Mouse (Mus musculus) 3134 (cell line): ENCODE measurements around the gene Drap1.

ENCODE experiments used
- DNase-seq: peaks from one replicate; pipeline ENCODE4 v3.0.0-alpha.2; 2011; ENCODE audit warnings: low spot score; ENCODE audit not compliant: insufficient read length; ENCODE audit errors: extremely low read depth

Gene Drap1

DNA sequence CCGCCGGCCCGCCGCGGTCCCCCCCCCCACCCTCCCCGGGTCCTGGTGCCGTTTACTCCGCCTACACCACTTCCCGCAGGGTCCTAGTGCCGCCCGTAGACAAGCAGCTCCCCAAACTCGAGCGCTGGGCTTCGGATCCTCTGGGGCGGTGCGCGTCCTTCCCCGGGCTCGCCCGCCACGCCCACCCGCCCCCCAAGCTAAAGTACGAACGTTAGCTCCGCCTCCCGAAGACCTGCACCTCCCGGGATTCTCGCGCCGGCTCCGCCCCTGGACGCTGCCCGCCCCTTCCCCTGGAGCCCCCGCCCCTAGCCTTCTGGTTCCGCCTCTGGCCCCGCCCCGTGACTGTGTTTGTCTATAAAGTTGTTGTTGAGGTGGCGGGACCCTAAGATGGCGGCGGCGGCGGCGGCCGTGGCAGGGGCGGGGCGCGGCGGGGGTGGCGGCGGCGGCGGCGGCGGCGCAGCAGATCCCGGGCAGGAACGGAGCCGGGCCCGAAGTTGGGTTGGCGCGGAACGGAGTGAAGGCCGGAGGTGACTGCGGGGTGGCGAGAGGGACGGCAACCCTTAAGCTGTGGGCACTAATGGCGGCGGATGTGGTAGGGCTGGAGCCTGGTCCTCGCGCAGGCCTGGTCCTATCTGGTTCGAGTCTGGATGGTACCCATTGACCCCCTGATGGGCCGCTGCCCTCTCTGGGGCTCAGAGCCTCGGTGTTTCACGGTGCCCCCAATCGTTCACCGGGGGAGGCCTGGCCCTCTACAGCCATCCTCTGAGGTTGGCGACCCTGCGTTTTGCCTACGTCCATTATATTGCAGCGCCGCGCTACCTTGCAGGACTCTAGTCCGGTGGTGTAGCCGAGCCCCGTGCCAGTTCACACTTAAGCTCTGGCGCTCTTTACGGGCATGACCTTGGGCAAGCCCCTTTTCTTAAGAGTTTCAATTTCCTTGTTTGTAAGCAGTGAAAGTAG lies at the start of gene Drap1, which contains the start of gene AI837181:
Drap1 (minus strand) TSS at position 198 of the 960 bp plus-strand sequence.
AI837181 (plus strand) TSS at position 363 of the 960 bp plus-strand sequence.
- peak; percentile 98 for DNase-seq

DNA sequence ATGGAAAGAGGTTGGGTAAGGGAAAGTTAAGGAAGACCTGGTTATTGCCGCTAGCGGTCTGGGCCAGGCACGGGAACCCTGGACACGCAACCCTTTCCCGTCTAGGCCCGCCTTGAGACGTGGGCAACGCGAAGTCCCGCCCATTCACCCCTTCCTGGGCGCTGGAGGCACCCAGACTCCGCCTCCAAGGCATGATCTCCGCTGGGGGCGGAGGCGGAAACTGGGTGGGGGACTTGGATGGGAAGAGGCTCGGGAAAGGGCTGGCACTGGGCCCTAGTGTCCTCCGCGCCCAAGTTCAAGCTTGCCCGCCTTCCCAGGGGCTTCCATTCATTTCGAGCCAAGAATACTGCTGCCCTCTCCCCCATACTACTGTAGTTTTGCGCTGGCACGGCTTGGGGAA lies 48.9 kb upstream of the Drap1 start, which contains the start of gene Efemp2:
Efemp2 (plus strand) TSS at position 235 of the 400 bp plus-strand sequence.
- DNase-seq, result peak; percentile 93

DNA sequence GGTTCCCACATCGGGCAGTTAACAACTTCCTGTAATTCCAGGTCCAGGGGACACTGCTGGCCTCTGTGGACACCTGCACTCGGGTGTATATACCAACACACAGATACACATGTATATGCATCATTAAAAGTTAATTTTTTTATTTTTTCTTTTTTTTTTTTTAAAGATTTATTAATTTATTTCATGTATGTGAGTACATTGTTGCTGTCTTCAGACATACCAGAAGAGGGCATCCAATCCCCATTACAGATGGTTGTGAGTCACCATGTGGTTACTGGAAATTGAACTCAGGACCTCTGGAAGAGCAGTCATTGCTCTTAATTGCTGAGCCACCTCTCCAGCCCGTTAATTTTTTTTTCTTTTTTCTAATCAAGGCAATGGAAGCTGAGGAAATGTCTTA lies 48.1 kb upstream of the Drap1 start:
- no peak for DNase-seq

DNA sequence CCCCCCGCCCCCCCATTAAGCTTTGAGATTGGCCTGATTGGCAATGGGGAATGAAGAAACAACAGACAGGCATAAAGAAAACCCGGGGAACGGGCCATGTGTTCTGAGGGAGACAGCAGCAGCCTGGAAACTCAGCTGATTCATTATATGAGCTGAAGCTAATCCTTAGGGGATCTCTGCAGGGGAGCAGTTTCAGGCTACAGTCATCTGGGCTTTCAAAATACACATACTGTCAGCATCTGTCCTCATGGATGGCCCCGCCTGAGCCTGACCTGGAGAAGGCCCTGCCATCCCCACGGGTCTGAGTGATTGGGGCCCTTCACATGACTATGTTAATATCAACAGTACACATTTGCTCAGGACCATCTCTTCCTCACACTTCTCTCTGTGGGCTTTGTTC lies 47.1 kb upstream of the Drap1 start:
- DNase-seq, result no peak

GRCm38 (mm10) chr19:5468374-5468773 lies 43.6 kb upstream of the Drap1 start, which contains the start of gene Ctsw:
TSS of gene Ctsw (minus strand) at chr19:5468507.
- no peak for DNase-seq

GRCm38 (mm10) chr19:5466916-5467500 lies 42.2 kb upstream of the Drap1 start:
- no peak for DNase-seq

- no peak for DNase-seq
These were observed 40.3 kb upstream of the Drap1 start for GRCm38 (mm10) chr19:5465037-5465436.

DNA sequence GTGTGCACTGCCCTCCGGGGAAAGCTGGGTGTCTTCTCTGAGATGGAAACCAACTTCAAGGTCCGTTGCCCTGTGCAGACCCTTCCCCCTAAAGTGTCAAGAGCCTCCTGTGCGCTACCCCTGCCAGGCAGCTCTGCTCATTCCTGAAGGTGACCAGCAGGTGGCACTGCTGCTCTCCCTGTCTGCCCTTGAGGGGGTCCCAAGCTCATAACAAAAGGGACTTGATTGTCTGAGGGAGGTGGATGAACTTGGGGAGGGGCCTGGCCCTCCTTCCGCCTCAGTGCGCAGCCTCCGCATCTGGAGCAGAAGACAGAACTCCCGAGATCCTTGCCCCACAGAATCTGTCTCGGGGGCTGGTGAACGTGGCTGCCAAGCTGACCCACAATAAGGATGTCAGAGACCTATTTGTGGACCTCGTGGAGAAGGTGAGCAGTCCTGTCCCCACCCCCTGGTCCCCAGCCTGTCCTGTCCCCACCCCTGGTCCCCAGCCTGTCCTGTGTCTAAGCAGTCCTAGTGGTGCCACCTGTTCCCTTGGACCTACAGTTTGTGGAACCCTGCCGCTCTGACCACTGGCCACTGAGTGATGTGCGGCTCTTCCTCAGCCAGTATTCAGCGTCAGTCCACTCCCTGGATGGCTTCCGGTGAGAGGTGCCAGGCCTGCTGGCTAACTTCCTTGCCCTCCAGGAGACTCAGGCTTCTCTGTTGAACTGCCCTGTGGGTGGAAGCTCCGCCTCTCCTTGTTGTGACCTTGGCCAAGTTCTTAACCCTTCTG lies 39.2 kb upstream of the Drap1 start:
- no peak for DNase-seq

DNA sequence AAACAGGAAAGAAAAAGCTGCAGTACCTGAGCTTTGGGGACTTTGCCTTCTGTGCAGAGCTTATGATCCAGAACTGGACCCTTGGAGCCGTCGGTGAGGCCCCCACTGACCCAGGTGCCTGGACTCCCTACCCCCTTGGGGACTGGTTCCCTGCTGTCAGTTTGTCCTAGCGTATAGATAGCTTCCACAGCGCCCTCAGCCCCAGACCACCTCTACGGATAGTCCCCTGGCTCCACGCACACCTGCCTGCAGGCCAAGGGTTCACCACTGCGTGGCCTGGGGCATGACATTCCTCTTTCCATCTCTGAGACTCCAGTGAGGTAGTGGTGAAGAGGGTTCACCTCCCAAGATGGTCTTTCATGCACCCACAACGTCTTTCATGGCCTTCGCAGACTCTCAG lies 38.4 kb upstream of the Drap1 start:
- DNase-seq, result no peak

GRCm38 (mm10) chr19:5461411-5461810 lies 36.6 kb upstream of the Drap1 start:
- DNase-seq, result no peak

DNA sequence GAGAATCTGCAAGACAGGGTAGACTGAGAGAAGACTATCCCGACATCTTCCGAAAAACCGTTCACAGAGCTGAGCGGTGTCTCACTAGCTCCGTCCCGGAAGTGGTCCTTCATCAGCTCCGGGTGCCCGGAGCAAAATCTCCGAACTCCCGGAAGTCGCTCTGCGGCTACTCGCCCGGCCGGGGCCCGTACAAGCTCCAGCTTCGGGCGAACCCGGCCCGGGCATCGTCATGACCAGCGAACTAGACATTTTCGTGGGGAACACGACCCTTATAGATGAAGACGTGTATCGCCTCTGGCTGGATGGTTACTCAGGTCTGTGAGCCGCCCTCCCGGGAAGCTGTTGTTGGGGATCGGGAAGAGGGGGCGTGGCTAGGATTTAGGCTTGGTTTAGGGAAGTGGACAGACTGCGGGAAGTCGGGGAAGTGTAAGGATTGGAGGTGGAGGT lies 35.7 kb upstream of the Drap1 start, which contains the start of gene Fibp:
Fibp (plus strand) TSS at position 151 of the 447 bp plus-strand sequence.
- DNase-seq, result peak; percentile 91

DNA sequence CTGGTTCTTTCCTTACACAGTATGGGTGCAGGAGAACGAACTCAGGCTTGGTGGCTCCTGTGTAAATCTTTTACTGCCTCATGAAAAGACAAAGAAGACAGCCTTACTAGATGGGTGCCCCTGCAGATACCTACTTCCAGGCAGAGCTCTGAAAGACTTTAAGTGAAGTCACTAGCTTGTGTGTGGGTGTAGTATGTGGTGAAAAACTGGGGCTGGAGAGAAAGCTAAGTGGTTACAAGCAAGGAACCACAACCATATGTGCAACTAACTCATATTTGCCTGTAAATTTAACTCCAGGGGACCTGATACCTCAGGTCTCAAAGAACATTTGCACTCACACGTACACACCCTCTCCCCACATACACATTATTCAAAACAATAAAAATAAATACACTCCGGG lies 35.1 kb upstream of the Drap1 start:
- DNase-seq, result no peak

DNA sequence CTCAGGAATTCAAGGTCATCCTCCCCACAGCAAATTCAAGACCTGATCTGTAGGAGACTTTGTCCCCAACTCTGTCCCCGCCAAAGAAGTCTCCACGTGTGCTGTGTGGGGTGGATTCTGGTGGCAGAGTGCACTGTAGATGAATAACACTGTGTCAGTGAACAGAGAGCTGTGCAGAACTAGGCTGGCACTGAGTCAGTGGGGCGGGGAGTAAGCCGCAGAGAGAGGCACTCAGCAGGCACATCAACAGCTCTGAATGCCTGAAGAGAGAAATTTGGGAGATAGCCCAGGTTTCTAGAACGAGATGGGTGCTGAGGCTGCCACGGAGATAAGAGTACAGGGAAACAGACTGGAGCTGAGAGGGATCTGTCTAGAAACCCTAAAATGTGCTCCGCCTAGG lies 34.2 kb upstream of the Drap1 start:
- no peak for DNase-seq

DNA sequence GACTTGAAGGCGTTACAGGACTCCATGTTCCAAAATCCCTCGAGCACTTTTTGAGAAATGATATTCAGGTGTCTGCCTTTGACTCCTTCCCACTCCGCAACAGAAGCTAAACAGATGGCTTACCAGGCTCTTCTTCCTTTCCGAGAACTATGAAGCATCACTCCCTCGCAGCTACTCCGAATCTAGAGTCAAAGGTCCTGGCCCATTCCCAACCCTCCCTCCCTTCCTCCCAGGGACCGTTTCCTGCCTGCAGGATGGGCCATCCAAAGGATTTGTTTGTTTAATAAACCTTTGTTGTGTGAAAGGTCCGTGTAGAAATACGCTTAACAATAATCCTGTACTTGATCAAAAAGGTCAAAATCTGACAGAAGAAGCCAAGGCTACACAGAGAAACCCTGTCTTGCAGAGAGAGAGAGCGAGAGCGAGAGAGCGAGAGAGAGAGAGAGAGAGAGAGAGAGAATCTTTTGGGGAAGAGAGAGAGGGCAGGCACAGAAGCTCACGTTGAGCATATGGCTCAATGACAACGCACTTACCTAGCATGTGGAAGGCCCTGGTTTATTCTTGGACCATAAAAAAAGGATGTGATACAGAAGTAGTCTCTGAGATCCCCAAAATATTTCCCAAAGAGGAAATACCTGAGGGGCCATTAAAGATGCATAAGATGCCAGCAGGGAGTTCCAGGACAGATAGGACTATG lies 33.1 kb upstream of the Drap1 start, which contains the start of gene Ccdc85b:
Ccdc85b (minus strand) TSS at position 149 of the 697 bp plus-strand sequence.
- no peak for DNase-seq

GRCm38 (mm10) chr19:5456922-5457745 lies 32.4 kb upstream of the Drap1 start:
- DNase-seq, result peak; percentile 91

DNA sequence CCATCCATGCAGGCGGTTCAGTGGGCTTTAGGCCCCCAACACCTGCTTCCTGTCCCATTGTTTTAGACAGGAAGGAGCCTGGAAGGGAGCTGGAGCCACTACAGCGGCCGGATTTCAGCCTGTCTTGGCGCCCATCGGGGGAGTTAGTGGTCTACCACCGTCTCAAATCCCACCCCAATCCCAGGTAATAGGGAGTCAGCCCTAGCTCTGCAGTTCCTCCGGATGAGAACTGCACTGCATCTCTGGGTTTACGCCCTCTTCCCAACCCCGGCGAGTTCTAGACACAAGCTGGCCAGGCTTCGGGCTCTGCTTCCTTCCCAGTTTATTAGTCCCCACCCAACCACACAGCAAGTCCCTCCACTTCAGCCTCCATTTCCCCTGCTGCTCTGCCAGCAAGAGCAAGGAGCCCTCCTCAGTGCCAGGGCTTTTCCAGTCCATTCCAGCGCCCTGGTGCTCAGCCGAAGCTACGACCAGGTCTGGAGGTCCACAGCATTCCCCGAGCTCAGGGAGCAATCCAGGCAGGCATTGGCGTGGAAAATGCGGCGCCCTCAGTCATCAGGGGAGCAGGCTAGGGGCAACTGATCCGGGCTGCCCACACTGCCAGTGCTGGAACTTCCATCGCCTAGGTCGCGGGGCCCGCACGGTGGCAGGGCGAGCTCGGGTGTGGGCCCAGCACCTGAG lies 31.6 kb upstream of the Drap1 start:
- DNase-seq, result no peak

- DNase-seq, result no peak
These were observed 30.8 kb upstream of the Drap1 start for GRCm38 (mm10) chr19:5455568-5455967.

- DNase-seq, result peak; percentile 47
These were observed 30.3 kb upstream of the Drap1 start for GRCm38 (mm10) chr19:5455037-5455436.

- DNase-seq, result peak; percentile 57
These were observed 27.0 kb upstream of the Drap1 start for GRCm38 (mm10) chr19:5451766-5452165.
